Mouse (Mus musculus) thymus, adult 2 months (tissue): Measurements from ENCODE around the gene Mei1.

Experiments
- CTCF ChIP-seq: fragments of 200-500 bp; IDR thresholded peaks from 2 replicates; pipeline ENCODE4 v1.5.1; 2012; ENCODE audit warnings: mild to moderate bottlenecking, control low read depth, low read length, moderate library complexity, borderline replicate concordance; ENCODE audit not compliant: control insufficient read depth, poor library complexity, insufficient read depth; ENCODE audit errors: extremely low read depth
- POLR2A ChIP-seq: fragments of 200-500 bp; IDR thresholded peaks from 2 replicates; pipeline ENCODE4 v1.6.1; 2012; ENCODE audit warnings: mild to moderate bottlenecking, low read length, control low read depth, moderate library complexity; ENCODE audit not compliant: control insufficient read depth, poor library complexity, insufficient read depth; ENCODE audit errors: extremely low read depth

DNA sequence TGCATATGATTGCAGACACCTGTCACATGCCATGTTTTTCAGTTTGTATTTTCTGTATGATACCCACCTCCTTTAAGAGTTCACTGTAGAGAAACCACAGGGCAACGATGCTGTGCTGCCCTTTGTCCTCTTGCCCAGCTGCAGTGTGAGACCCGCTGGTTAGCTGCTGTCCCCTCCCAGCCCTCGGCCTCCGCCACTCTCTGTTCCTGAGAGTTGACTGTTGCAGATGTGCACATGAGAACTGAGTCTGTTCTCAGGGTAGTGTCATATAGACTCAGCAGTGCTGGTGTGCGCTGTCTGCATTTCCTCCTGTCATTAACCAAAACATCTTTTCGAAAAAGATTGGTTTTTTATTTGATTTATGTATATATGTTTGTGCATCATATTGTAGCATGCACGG, 37.4 kb upstream of the Mei1 start:
- TF ChIP-seq CTCF (no peak), POLR2A (no peak)
